Mouse (Mus musculus) layer of hippocampus, adult 9-11 months (tissue): Measurements from ENCODE around the gene Kat7.

Source experiments
- DNase-seq: peaks from one replicate; pipeline ENCODE4 v3.0.0; 2022

Gene Kat7

GRCm38 (mm10) chr11:95330662-95331061 lies 20.6 kb upstream of the Kat7 start:
- no peak for DNase-seq

GRCm38 (mm10) chr11:95328629-95329028 lies 18.6 kb upstream of the Kat7 start:
- DNase-seq: no peak

- DNase-seq: no peak
These were observed 16.2 kb upstream of the Kat7 start for GRCm38 (mm10) chr11:95326243-95326642.

GRCm38 (mm10) chr11:95325832-95326231 lies 15.8 kb upstream of the Kat7 start:
- no peak for DNase-seq

- DNase-seq: no peak
These were observed 14.1 kb upstream of the Kat7 start for GRCm38 (mm10) chr11:95324181-95324580.

GRCm38 (mm10) chr11:95320010-95320409 lies 10.0 kb upstream of the Kat7 start:
- no peak for DNase-seq

- DNase-seq: no peak
These were observed 9.5 kb upstream of the Kat7 start for GRCm38 (mm10) chr11:95319506-95319905.

- DNase-seq: no peak
These were observed 8.1 kb upstream of the Kat7 start for GRCm38 (mm10) chr11:95318116-95318515.

- DNase-seq: no peak
These were observed 5.3 kb upstream of the Kat7 start for GRCm38 (mm10) chr11:95315215-95315955.

GRCm38 (mm10) chr11:95311425-95311807 lies 1.4 kb upstream of the Kat7 start:
- no peak for DNase-seq

- DNase-seq: no peak
These were observed 790 bp upstream of the Kat7 start for GRCm38 (mm10) chr11:95310648-95311424.

GRCm38 (mm10) chr11:95309510-95310006 lies 488 bp downstream of the Kat7 start:
- DNase-seq: peak; percentile 100

GRCm38 (mm10) chr11:95307526-95307925 lies 2.5 kb downstream of the Kat7 start:
- no peak for DNase-seq

GRCm38 (mm10) chr11:95305600-95305999 lies 4.4 kb downstream of the Kat7 start:
- no peak for DNase-seq

GRCm38 (mm10) chr11:95301772-95302171 lies 8.3 kb downstream of the Kat7 start:
- no peak for DNase-seq

GRCm38 (mm10) chr11:95299886-95300285 lies 10.2 kb downstream of the Kat7 start:
- no peak for DNase-seq

- no peak for DNase-seq
These were observed 11.9 kb downstream of the Kat7 start for GRCm38 (mm10) chr11:95298146-95298545.

GRCm38 (mm10) chr11:95295736-95296135 lies 14.3 kb downstream of the Kat7 start:
- DNase-seq: no peak

- no peak for DNase-seq
These were observed 16.9 kb downstream of the Kat7 start for GRCm38 (mm10) chr11:95293017-95293624.

GRCm38 (mm10) chr11:95291998-95292397 lies 18.0 kb downstream of the Kat7 start:
- peak; percentile 44 for DNase-seq

- DNase-seq: no peak
These were observed 27.7 kb downstream of the Kat7 start for GRCm38 (mm10) chr11:95282331-95282730.

- no peak for DNase-seq
These were observed 30.9 kb downstream of the Kat7 start for GRCm38 (mm10) chr11:95279061-95279659.

- DNase-seq: no peak
These were observed 34.0 kb downstream of the Kat7 start for GRCm38 (mm10) chr11:95276056-95276455.
